Mouse (Mus musculus): ENCODE measurements around the gene Cpne9.
A peak's percentile ranks its signal among the peaks of the same experiment; 100 is the strongest.

Cpne9 gene

GRCm38 (mm10) chr6:113282101-113282802, at the start of gene Cpne9:
TSS of gene Cpne9 (plus strand) at chr6:113282307.
- no peak for DNase-seq (ENCODE audit: low read depth)

DNA sequence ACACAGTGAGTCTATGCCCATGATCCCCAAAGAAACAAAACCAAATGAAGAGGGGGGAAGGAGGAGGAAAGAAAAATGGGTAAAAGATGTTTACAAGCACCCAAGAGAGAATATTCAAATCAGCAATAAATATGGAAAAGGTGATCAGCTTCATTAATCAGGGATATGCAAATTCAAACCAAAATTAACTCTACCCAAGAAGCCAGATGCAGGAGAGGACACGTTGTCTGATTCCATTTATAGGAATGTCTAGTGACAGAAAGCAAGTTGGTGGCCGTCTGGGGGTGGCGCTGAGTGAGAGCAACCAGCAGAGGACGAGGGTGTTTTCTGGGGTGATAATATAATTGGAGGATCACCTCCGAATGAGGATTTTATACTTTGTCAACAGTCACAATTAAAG, 47.0 kb upstream of the Cpne9 start:
- DNase-seq (ENCODE audit: low read depth), result no peak

GRCm38 (mm10) chr6:113237542-113238270, 44.4 kb upstream of the Cpne9 start, which contains the start of gene Mtmr14:
TSS of gene Mtmr14 (plus strand) at chr6:113237843.
- DNase-seq (ENCODE audit: low read depth), result peak; percentile 87

- no peak for DNase-seq (ENCODE audit: low read depth)
Measured at GRCm38 (mm10) chr6:113238442-113238841, 43.7 kb upstream of the Cpne9 start.

GRCm38 (mm10) chr6:113242753-113243152, 39.4 kb upstream of the Cpne9 start:
- no peak for DNase-seq (ENCODE audit: low read depth)

- DNase-seq (ENCODE audit: low read depth), result no peak
Measured at GRCm38 (mm10) chr6:113245585-113245984, 36.5 kb upstream of the Cpne9 start.

DNA sequence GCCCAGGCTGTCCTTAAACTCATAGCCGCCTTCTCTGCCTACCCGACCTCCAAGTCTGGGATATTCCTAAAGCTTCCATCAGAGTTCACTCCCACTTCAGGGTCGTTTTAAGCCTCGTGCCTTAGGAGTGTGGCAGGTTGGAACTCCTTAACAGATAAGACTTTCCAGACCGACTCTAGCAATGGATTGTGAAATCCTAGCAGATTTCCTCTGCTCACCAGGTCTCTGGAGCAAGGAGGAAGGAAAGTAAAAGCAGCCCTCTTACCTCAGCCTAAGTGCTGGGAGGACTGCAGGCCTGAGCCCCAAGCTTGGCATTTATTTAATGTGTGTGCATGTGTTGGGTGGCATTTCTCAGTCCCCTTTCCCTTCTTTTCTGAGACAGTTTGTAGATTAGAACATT, 31.3 kb upstream of the Cpne9 start:
- no peak for DNase-seq (ENCODE audit: low read depth)

- no peak for DNase-seq (ENCODE audit: low read depth)
Measured at GRCm38 (mm10) chr6:113251921-113252320, 30.2 kb upstream of the Cpne9 start.

DNA sequence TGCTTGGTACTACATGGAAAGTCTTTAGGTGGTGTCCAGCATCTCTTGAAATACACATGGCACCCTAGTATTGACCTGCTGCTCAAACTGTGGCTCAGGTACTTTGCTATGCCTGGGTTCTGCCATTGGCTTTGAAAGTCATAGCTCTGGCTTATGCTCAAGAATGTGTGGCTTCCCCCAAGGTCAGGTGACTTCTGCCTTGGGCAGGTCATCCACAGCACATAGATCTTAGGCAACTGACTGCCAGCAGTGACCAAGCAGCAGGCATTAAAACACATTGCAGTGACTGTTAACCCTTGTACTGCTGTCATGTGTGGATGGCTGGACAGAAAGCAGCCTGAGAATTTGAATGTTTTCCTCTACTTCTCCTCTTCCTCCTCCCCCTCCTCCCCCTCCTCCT, 27.2 kb upstream of the Cpne9 start:
- DNase-seq (ENCODE audit: low read depth), result peak; percentile 21

- DNase-seq (ENCODE audit: low read depth), result no peak
Measured at GRCm38 (mm10) chr6:113261174-113261858, 20.8 kb upstream of the Cpne9 start.

- DNase-seq (ENCODE audit: low read depth), result no peak
Measured at GRCm38 (mm10) chr6:113263531-113263930, 18.6 kb upstream of the Cpne9 start.

- DNase-seq (ENCODE audit: low read depth), result no peak
Measured at GRCm38 (mm10) chr6:113264429-113264828, 17.7 kb upstream of the Cpne9 start.

- no peak for DNase-seq (ENCODE audit: low read depth)
Measured at GRCm38 (mm10) chr6:113266996-113267655, 15.0 kb upstream of the Cpne9 start.

- no peak for DNase-seq (ENCODE audit: low read depth)
Measured at GRCm38 (mm10) chr6:113267988-113268387, 14.1 kb upstream of the Cpne9 start.

DNA sequence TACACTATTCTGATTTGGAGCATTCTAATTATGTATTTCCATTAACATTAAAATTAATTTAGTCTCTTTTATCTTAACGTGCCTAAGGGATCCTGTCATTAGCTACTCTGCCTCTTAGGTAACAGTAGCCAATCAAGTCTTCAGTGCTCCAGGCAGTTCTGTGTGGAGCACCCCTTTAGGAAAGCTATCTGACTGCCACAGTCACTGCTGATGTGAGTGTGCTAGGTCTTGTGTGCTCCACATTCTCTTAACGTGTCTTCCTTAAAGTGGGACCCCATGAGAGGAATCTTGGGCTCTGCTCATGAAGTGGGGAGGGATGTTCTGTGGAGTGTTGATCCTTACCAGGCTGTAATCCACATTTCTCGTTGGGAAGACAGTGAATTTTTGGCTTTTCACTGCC, 9.7 kb upstream of the Cpne9 start:
- no peak for DNase-seq (ENCODE audit: low read depth)

DNA sequence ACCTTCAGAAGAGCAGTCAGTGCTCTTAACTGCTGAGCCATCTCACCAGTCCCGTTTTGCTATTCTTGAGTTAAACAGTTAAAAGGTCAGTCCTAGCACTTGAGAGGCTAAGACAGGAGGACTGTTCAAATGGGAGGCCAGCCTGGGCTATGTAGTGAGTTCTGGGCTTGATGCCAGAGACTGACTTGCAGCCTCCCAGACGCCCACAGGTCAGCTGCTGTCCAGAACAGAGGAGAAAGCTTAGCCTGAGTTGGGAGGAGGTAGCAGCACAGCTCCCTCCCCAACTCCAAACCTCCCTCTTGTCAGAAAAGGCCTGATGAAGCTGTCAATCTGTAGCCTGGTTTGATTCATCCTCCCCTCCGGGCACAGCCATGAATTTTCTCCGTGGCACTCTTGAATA, 5.3 kb upstream of the Cpne9 start:
- DNase-seq (ENCODE audit: low read depth), result no peak

DNA sequence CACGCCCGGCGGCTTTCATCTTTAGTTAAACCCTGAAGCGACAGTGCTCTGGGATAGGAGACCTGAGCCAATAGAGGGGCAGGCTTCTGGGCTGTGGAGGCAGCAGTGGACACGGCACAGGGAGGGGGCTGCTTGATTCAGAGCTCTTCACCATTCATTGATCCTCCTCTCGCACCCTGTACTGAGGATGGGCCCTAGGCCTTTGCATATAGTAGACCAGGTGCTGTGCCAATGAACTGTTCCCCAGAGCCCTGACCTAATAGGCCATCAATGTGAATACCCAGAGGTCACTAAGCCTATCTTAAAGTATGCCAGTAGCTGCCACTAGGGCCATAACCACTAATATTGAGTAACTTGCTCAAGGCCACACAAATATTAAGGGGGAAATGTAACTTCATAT, 431 bp upstream of the Cpne9 start:
- DNase-seq (ENCODE audit: low read depth), result no peak

- DNase-seq (ENCODE audit: low read depth), result no peak
Measured at GRCm38 (mm10) chr6:113282969-113283368, 862 bp downstream of the Cpne9 start.

- no peak for DNase-seq (ENCODE audit: low read depth)
Measured at GRCm38 (mm10) chr6:113283500-113283899, 1.4 kb downstream of the Cpne9 start.

DNA sequence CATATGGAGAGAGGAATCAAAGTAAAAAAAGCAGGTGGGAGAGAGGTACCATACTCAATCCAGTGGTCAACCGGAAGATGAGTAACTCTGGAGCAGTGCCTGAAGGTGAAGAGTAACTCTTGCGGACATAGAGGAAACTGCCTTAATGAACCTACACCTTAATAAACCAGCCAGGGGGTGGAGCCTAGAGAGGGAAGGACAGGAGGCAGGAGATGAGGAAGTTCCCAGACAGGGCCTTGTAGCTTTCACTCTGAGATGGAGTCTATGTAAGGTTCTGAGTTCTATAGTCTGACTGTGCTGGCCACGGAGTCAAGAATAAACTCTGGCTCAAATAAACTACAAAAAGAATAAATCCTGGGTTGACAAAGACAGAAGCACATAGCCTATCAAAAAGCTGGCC, 2.8 kb downstream of the Cpne9 start:
- DNase-seq (ENCODE audit: low read depth), result no peak

GRCm38 (mm10) chr6:113286316-113286715, 4.2 kb downstream of the Cpne9 start:
- no peak for DNase-seq (ENCODE audit: low read depth)

GRCm38 (mm10) chr6:113287236-113287635, 5.1 kb downstream of the Cpne9 start:
- no peak for DNase-seq (ENCODE audit: low read depth)
